Mouse (Mus musculus): ENCODE results near the gene Xpo5. TPM values are rescaled to one million over a fixed set of nuclear protein-coding genes. Genes with fewer than 3 reads are reported as not detected.
A peak's percentile ranks its signal among the peaks of the same experiment; 100 is the strongest.

Xpo5 gene
- total and polyA plus RNA-seq, 2 experiments from 2014 or later = 11.7 to 28.9 TPM

DNA sequence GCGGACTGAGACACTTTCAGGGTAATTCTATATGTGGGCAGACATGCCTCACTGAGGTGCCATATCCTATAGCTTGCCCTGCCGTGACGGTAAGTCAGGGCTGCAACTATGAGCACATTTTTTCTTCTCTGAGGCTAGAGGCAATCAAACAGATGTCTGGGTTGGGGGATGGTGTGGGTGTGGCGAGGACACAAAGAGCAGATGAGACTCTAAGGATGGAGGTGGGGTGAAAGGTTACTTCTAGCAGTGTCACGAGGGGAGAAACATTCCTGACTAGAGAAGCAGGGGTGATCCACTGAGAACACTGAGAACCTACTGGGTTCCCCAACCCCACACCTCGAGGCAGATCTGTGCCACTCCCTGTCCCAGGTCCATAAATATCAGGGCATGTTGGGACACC is 64.4 kb downstream of the Xpo5 start:
- no peak overlapping the region for H3K4me2 ChIP-seq (ENCODE audit: low read depth, low read length)
- no peak overlapping the region for H3K9ac ChIP-seq (replicated peaks; ENCODE audit: low read depth, low read length)
- H3K4me3 ChIP-seq (ENCODE audit: low read depth, low read length) = no peak overlapping the region
- 77% methylated on average over 6 of the region's 6 CpGs for WGBS
- no peaks in the 10 kb centered on the region for H3K9me3 ChIP-seq (replicated peaks; ENCODE audit: control insufficient read depth, low read length)
- H3K36me3 ChIP-seq (replicated peaks; ENCODE audit: control insufficient read depth, insufficient read depth, low read length) = peaks cover 55% of the 10 kb centered on the region
- ATAC-seq (ENCODE audit: insufficient read depth, low read depth) (no peak), DNase-seq (ENCODE audit: low spot score) (no peak)
- no peaks in the 10 kb centered on the region for H3K27me3 ChIP-seq (ENCODE audit: control insufficient read depth, insufficient read depth, low read length)
- H3K27ac ChIP-seq (ENCODE audit: low read depth) = 0 out of 2 replicates have a peak overlapping the region, but pooled peaks have one; percentile 8
- H3K4me1 ChIP-seq (ENCODE audit: control insufficient read depth, insufficient read depth) = 0 out of 2 replicates have a peak, but pooled peaks cover 4% of the 10 kb centered on the region
- TF ChIP-seq EP300 (IDR thresholded peaks at IDR 0.05; ENCODE audit: low read depth) (no peak), CTCF (IDR thresholded peaks at IDR 0.05; ENCODE audit: low read depth) (no peak)

DNA sequence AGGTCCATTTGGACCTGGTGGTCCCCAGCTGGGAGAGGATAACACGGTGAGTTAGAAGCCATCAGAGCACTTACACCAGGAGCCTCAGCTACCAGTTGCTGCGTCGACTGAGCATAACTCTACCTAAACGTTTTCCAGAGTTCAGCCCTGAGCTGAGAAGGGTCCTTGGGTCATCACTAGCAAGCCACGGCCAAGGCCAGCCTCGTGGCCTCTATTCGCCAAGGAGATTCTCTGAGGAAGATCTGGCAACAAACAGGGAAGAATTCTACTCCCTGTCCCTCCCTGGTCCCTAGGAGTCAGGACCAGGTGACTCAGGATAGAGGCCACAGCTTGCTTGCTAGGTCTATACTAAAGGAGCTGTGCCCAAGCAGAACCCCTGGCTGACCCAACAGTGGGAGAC is 64.9 kb downstream of the Xpo5 start:
- 76% methylated on average over 7 of the region's 7 CpGs for WGBS
- Histone ChIP-seq H3K4me3 (ENCODE audit: low read depth, low read length) (no peak overlapping the region), H3K36me3 (replicated peaks; ENCODE audit: control insufficient read depth, insufficient read depth, low read length) (peaks cover 50% of the 10 kb centered on the region), H3K27ac (ENCODE audit: low read depth) (no peak overlapping the region), H3K4me2 (ENCODE audit: low read depth, low read length) (no peak overlapping the region), H3K9me3 (replicated peaks; ENCODE audit: control insufficient read depth, low read length) (no peaks in the 10 kb centered on the region), H3K9ac (replicated peaks; ENCODE audit: low read depth, low read length) (no peak overlapping the region), H3K4me1 (ENCODE audit: control insufficient read depth, insufficient read depth) (0 out of 2 replicates have a peak, but pooled peaks cover 4% of the 10 kb centered on the region), H3K27me3 (ENCODE audit: control insufficient read depth, insufficient read depth, low read length) (no peaks in the 10 kb centered on the region)
- no peak for TF ChIP-seq CTCF (IDR thresholded peaks at IDR 0.05; ENCODE audit: low read depth)
- no peak for TF ChIP-seq EP300 (IDR thresholded peaks at IDR 0.05; ENCODE audit: low read depth)
- DNase-seq (ENCODE audit: low spot score) = no peak
- no peak for ATAC-seq (ENCODE audit: insufficient read depth, low read depth)

- WGBS = 72% methylated on average over 10 of the region's 10 CpGs
- Histone ChIP-seq H3K36me3 (replicated peaks; ENCODE audit: control insufficient read depth, insufficient read depth, low read length) (peaks cover 43% of the 10 kb centered on the region), H3K27ac (ENCODE audit: low read depth) (no peak overlapping the region), H3K27me3 (ENCODE audit: control insufficient read depth, insufficient read depth, low read length) (no peaks in the 10 kb centered on the region), H3K4me2 (ENCODE audit: low read depth, low read length) (no peak overlapping the region), H3K4me1 (ENCODE audit: control insufficient read depth, insufficient read depth) (0 out of 2 replicates have a peak, but pooled peaks cover 4% of the 10 kb centered on the region), H3K9me3 (replicated peaks; ENCODE audit: control insufficient read depth, low read length) (no peaks in the 10 kb centered on the region), H3K9ac (replicated peaks; ENCODE audit: low read depth, low read length) (0 out of 2 replicates have a peak overlapping the region, but pooled peaks have one; percentile 1), H3K4me3 (ENCODE audit: low read depth, low read length) (no peak overlapping the region)
- DNase-seq (ENCODE audit: low spot score) (no peak), ATAC-seq (ENCODE audit: insufficient read depth, low read depth) (no peak)
- TF ChIP-seq CTCF (IDR thresholded peaks at IDR 0.05; ENCODE audit: low read depth) (no peak), EP300 (IDR thresholded peaks at IDR 0.05; ENCODE audit: low read depth) (no peak)
Measured at GRCm38 (mm10) chr17:46268026-46268720, 65.6 kb downstream of the Xpo5 start.

GRCm38 (mm10) chr17:46269771-46270534 is 67.4 kb downstream of the Xpo5 start:
- peaks cover 18% of the 10 kb centered on the region for H3K4me1 ChIP-seq (ENCODE audit: control insufficient read depth, insufficient read depth)
- no peak overlapping the region; the same call in 1 of the 2 replicates for H3K9ac ChIP-seq (replicated peaks; ENCODE audit: low read depth, low read length)
- ATAC-seq (ENCODE audit: insufficient read depth, low read depth) = peak; percentile 33; the same call in 1 of the 2 replicates

DNA sequence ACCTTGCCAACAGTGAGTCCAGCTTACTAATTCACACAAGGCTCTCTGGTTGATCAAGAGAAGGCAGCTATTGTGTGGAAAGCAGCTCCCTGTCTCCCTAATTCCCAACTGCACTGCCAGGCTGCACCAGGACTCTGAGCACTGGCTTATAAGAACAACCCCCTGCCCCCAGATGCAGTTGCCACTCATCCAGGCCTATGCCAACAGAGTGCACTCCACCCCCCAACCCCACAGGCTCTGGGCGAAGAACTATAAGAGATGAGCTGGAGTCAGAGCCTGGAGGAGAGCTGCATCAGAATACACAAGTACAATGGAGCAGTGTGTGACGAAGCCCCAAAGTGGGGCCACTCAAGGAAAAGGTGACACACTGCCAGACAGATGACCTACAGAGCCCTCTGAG is 69.5 kb downstream of the Xpo5 start:
- H3K4me3 ChIP-seq (ENCODE audit: low read depth, low read length) = no peak overlapping the region
- H3K4me1 ChIP-seq (ENCODE audit: control insufficient read depth, insufficient read depth) = peaks cover 18% of the 10 kb centered on the region
- TF ChIP-seq EP300 (IDR thresholded peaks at IDR 0.05; ENCODE audit: low read depth) (no peak), CTCF (IDR thresholded peaks at IDR 0.05; ENCODE audit: low read depth) (no peak)
- H3K9ac ChIP-seq (replicated peaks; ENCODE audit: low read depth, low read length) = no peak overlapping the region
- peaks cover 18% of the 10 kb centered on the region for H3K36me3 ChIP-seq (replicated peaks; ENCODE audit: control insufficient read depth, insufficient read depth, low read length)
- ATAC-seq (ENCODE audit: insufficient read depth, low read depth) = no peak
- WGBS = 88% methylated on average over 2 of the region's 2 CpGs
- no peak for DNase-seq (ENCODE audit: low spot score)
- no peak overlapping the region for H3K27ac ChIP-seq (ENCODE audit: low read depth)
- no peaks in the 10 kb centered on the region for H3K27me3 ChIP-seq (ENCODE audit: control insufficient read depth, insufficient read depth, low read length)
- H3K4me2 ChIP-seq (ENCODE audit: low read depth, low read length) = no peak overlapping the region
- no peaks in the 10 kb centered on the region for H3K9me3 ChIP-seq (replicated peaks; ENCODE audit: control insufficient read depth, low read length)

More at GRCm38 (mm10) chr17:46269771-46270534, 67.4 kb downstream of the Xpo5 start:
- TF ChIP-seq CTCF (IDR thresholded peaks at IDR 0.05; ENCODE audit: low read depth) (no peak), EP300 (IDR thresholded peaks at IDR 0.05; ENCODE audit: low read depth) (no peak)
- H3K27ac ChIP-seq (ENCODE audit: low read depth) = 0 out of 2 replicates have a peak overlapping the region, but pooled peaks have one; percentile 4
- no peak overlapping the region for H3K4me2 ChIP-seq (ENCODE audit: low read depth, low read length)
- no peaks in the 10 kb centered on the region for H3K9me3 ChIP-seq (replicated peaks; ENCODE audit: control insufficient read depth, low read length)
- no peaks in the 10 kb centered on the region for H3K27me3 ChIP-seq (ENCODE audit: control insufficient read depth, insufficient read depth, low read length)
- 60% methylated on average over 19 of the region's 19 CpGs for WGBS
- H3K4me3 ChIP-seq (ENCODE audit: low read depth, low read length) = no peak overlapping the region
- DNase-seq (ENCODE audit: low spot score) = no peak
- H3K36me3 ChIP-seq (replicated peaks; ENCODE audit: control insufficient read depth, insufficient read depth, low read length) = peaks cover 26% of the 10 kb centered on the region

Data from heart, postnatal 0 days (tissue).